Mouse (Mus musculus): ENCODE measurements around the gene Smco3. TPM values are rescaled to one million over a fixed set of nuclear protein-coding genes. Genes with fewer than 3 reads are reported as not detected.

Gene Smco3
- polyA plus RNA-seq, 1 experiment from 2014 or later: 0.24 TPM

DNA sequence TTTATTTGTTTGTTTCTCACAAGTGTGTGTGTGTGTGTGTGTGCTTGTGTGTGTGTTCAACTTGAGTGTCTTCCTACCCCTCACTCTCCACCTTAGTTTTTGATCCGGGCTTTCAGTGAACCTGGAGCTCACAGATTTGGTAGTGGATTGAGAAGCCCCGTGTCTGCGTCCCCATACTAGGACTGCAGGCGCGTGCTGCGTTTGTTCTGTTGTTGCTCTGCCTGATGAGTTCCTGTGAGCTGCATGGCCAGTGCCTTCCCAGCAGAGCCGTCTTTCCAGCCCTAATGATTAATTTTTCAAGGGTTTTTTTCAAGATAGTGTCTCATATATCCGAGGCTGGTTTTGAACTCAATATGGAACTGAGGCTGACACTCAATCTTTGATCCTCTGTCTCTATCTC, 23.2 kb upstream of the Smco3 start:
- TF ChIP-seq CTCF (IDR thresholded peaks at IDR 0.05): no peak
- ChIA-PET CTCF (interaction anchor here (4.3 kb wide), 1 partner anchor 111 kb away, joined by 35 read pairs; no protein-coding TSS in a partner anchor), POLR2A (no interaction called here)
- in situ Hi-C loops (cut with MboI; ENCODE audit: low pct_unique_long_range_greater_than_20kb): loop anchor here (10.0 kb wide), 1 partner anchor 316 kb away; the partner anchor contains the start of gene Rerg
- H3K27me3 ChIP-seq: no peaks in the 10 kb centered on the region
- DNase-seq (ENCODE audit: low read depth, low spot score) (no peak), ATAC-seq (no peak)

DNA sequence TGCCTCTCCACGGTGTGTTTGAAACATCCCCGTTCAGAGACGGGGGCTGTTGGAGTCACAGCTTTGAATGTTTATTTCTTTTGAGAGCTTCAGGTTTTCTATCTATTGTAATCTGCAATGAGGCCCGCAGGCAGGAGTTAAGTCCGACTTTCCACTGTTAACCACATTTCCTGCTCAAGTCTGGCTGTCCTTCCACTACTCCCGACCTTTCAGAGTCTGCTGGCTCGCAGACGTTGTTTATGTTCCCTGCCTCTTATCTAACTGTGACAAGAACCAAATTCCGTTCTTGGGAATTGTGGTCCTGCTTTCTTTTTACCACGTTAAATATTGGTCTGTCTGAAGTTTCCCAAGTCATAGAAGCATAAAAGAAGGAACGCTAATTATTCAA, 22.6 kb upstream of the Smco3 start:
- no peak for DNase-seq (ENCODE audit: low read depth, low spot score)
- TF ChIP-seq CTCF (IDR thresholded peaks at IDR 0.05): no peak
- CTCF ChIA-PET: no interaction called here
- H3K27me3 ChIP-seq: no peaks in the 10 kb centered on the region
- POLR2A ChIA-PET: no interaction called here
- ATAC-seq: no peak
- in situ Hi-C loops (cut with MboI; ENCODE audit: low pct_unique_long_range_greater_than_20kb): loop anchor here (10.0 kb wide), 1 partner anchor 317 kb away; the partner anchor contains the start of gene Rerg

DNA sequence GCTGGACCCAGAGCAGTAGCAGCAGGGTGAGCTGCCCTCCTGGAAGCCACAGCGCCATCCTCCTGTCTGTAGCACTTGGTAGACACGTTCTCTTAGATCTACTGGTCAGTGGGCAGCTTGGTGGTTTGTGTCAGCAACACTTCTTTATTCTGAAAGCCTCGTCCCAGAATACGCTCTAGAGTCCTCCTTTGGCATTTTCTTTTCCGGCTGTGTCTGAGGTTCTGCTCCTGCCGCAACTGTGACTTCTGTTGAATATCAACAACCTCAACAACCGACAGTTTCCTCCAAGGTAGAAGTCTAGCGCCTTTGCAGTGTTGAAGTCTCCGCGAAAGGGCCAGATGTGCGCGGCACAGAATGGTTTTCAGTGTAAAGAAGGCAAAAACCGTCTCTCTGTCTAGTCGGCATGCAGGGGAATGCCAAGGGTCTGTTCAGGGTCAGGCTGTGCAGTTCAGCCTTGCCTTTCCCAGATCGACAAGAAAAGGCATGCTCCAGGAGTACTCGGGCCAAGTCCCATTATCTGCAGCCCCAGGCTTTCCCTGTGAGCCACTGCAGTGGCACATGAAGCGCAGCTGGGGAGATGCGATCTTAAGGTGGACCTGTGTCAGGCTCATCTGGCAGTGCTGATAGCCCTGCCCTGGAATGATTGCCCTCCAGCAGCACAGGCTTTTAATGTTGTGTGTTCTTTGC, 22.1 kb upstream of the Smco3 start, which contains the start of gene Art4:
Gene Art4 (minus strand): TSS at position 548 of the 687 bp plus-strand sequence.
- in situ Hi-C loops (cut with MboI; ENCODE audit: low pct_unique_long_range_greater_than_20kb): loop anchor here (10.0 kb wide), 1 partner anchor 317 kb away; the partner anchor contains the start of gene Rerg
- CTCF ChIA-PET: interaction anchor here (1.2 to 1.7 kb wide), 3 partner anchors 8 to 102 kb away, joined by 3 to 5 read pairs (median 3); no protein-coding TSS in a partner anchor
- POLR2A ChIA-PET: interaction anchor here (0.5 kb wide), 1 partner anchor 190 kb away, joined by 5 read pairs; no protein-coding TSS in a partner anchor
- DNase-seq (ENCODE audit: low read depth, low spot score): no peak
- H3K27me3 ChIP-seq: no peaks in the 10 kb centered on the region
- ATAC-seq: no peak
- no peak for TF ChIP-seq CTCF (IDR thresholded peaks at IDR 0.05)

DNA sequence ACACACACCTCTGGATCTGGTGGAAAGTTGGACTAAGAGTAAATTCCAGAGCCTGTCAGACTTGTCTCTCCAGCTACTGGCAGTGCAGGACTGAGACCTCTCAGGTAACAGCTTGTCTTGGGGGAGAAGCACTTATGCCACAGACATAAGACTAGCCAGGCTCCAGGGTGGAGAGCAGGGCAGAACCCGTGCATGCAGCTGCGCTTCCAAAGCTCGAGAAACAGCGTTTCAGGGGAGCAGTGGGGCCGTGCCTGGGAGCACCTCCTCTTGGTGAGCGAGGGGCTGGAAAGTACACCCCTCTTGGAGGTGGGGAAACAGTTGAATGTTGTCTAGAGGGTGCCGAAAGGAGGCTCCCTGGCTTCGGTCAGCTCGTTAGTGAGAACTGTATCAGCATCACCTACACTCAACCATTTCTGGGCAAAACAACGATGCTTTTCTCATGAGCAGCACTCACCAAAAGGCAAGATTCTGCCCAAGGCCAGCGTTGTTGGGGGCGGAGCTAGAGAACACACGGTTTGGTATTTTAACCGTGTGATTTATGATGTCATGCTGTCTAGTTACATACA, 20.9 kb upstream of the Smco3 start:
- ATAC-seq (no peak), DNase-seq (ENCODE audit: low read depth, low spot score) (no peak)
- ChIA-PET CTCF (interaction anchor here (0.8 to 1.7 kb wide), 6 partner anchors 10 to 124 kb away, joined by 3 to 5 read pairs (median 4); no protein-coding TSS in a partner anchor), POLR2A (interaction anchor here (0.6 kb wide), 1 partner anchor 111 kb away, joined by 3 read pairs; no protein-coding TSS in a partner anchor)
- no peak for TF ChIP-seq CTCF (IDR thresholded peaks at IDR 0.05)
- no peaks in the 10 kb centered on the region for H3K27me3 ChIP-seq
- in situ Hi-C loops (cut with MboI; ENCODE audit: low pct_unique_long_range_greater_than_20kb): loop anchor here (10.0 kb wide), 1 partner anchor 319 kb away; the partner anchor contains the start of gene Rerg

DNA sequence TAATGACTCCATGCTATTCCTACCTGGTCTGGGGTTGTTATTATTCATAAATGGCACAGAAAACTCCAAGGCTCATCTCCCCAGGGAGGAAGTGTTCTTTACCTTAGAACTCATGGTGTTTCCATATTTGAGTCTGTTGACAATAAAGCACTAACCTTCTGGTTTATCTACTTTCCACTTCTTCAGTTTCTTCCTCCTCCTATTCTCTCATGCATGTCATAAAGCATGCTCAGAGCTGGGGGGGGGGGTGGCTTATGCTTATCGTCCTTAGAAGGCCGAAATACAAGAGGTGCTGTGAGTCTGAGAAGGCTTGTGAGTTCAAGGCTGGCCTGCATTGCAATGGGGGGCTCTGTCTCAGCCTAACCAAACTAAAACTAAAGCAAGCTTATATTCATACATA, 19.9 kb upstream of the Smco3 start:
- in situ Hi-C loops (cut with MboI; ENCODE audit: low pct_unique_long_range_greater_than_20kb): loop anchor here (10.0 kb wide), 1 partner anchor 320 kb away; the partner anchor contains the start of gene Rerg
- H3K27me3 ChIP-seq: no peaks in the 10 kb centered on the region
- no peak for TF ChIP-seq CTCF (IDR thresholded peaks at IDR 0.05)
- DNase-seq (ENCODE audit: low read depth, low spot score): no peak
- ChIA-PET POLR2A (no interaction called here), CTCF (interaction anchor here (0.8 to 1.5 kb wide), 6 partner anchors 8 to 125 kb away, joined by 3 to 5 read pairs (median 4); no protein-coding TSS in a partner anchor)
- no peak for ATAC-seq

DNA sequence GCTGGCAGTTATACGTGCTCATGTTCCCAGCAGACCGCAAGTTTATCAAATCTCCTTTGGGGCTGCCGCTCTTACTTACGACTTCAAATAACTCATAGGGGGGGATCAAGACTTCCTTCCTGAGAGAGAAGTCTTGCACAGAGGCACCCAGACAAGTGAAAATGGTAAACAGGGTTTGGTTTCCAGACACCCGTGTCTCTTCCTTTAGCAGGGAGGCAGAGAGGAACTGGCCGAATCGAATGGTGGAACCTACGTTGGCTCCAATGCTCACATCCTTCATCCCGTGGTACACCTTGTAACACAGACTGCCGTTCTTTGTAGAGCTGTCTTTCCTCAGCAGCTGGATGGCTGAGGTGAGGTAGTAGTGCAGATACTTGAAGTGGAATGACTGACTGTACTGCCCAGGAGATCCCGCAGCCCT, 19.1 kb upstream of the Smco3 start:
- TF ChIP-seq CTCF (IDR thresholded peaks at IDR 0.05): no peak
- ATAC-seq (no peak), DNase-seq (ENCODE audit: low read depth, low spot score) (no peak)
- no peaks in the 10 kb centered on the region for H3K27me3 ChIP-seq
- CTCF ChIA-PET: interaction anchor here (1.0 to 1.3 kb wide), 2 partner anchors 9 to 116 kb away, joined by 3 read pairs; no protein-coding TSS in a partner anchor
- POLR2A ChIA-PET: no interaction called here
- in situ Hi-C loops (cut with MboI; ENCODE audit: low pct_unique_long_range_greater_than_20kb): loop anchor here (10.0 kb wide), 1 partner anchor 320 kb away; the partner anchor contains the start of gene Rerg

DNA sequence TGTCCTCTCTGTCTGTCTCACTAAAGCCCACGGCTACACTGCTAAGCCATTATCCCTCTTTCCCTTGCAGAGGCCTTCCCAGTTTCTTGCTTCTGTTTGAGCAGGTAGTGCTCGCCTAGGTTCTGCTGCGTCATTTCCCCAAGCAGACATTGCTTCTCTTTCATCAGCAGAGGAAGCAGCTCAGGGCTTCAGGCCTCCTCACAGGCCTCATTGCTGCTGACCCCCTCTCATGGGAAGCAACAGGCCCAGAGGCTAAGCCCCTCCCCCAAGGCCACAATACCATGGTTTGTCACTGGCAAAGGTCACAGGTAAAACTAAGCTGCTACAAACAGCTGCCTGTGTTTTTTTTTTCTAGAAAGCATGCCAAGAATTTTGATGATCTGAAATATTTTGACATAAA, 17.5 kb upstream of the Smco3 start:
- ATAC-seq (no peak), DNase-seq (ENCODE audit: low read depth, low spot score) (no peak)
- CTCF ChIA-PET: interaction anchor here (0.7 to 1.4 kb wide), 4 partner anchors 11 to 128 kb away, joined by 3 to 8 read pairs (median 4); no protein-coding TSS in a partner anchor
- POLR2A ChIA-PET: interaction anchor here (0.7 to 1.0 kb wide), 2 partner anchors 48 to 49 kb away, joined by 4 read pairs; partner anchors contain the start of gene Hist4h4
- in situ Hi-C loops (cut with MboI; ENCODE audit: low pct_unique_long_range_greater_than_20kb): loop anchor here (10.0 kb wide), 1 partner anchor 322 kb away; the partner anchor contains the start of gene Rerg
- TF ChIP-seq CTCF (IDR thresholded peaks at IDR 0.05): no peak
- no peaks in the 10 kb centered on the region for H3K27me3 ChIP-seq

DNA sequence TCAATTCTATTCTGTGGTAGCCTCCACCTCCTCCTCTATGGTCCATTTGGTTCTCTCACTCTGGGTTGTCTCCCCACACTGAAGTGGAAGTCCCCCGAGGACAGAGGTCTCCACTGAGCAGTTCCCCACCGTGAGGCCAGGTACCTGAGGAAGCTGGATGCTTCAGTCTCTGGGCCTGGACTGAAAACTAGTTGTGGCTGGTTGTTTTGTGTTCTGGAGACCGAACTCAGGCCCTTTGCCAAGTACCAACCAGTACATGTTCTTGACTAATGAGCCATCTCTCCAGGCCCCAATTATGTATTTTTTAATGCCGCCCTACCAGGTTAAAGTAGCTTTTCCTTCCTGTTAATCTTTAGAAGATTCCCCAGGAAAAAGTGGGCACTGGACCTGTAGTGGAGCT, 17.1 kb upstream of the Smco3 start:
- no peak for TF ChIP-seq CTCF (IDR thresholded peaks at IDR 0.05)
- DNase-seq (ENCODE audit: low read depth, low spot score) (no peak), ATAC-seq (no peak)
- ChIA-PET CTCF (interaction anchor here (1.4 kb wide), 2 partner anchors 10 to 128 kb away, joined by 4 to 8 read pairs; no protein-coding TSS in a partner anchor), POLR2A (no interaction called here)
- H3K27me3 ChIP-seq: no peaks in the 10 kb centered on the region
- in situ Hi-C loops (cut with MboI; ENCODE audit: low pct_unique_long_range_greater_than_20kb): loop anchor here (10.0 kb wide), 1 partner anchor 322 kb away; the partner anchor contains the start of gene Rerg

DNA sequence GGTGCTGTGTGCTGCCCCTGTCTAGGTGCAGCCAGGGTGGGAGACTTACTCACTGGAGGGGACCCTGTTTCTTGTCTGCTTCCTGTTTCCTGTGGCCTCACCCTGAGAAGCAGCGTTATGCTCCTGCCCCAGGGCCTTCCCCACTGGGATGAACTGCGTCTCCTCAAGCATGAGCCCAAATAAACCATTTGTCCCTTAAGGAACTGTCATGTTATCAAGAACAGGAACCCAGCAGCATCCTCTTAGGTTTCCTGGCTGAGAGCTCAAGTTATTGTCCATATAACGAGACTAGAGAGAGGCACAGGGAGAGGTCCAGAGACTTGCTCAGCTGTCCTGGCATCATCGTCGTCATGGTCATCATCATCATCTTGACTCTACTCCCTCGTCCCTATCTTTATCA, 15.0 kb upstream of the Smco3 start:
- no peak for ATAC-seq
- in situ Hi-C loops (cut with MboI; ENCODE audit: low pct_unique_long_range_greater_than_20kb): loop anchor here (10.0 kb wide), 1 partner anchor 325 kb away; the partner anchor contains the start of gene Rerg
- POLR2A ChIA-PET: no interaction called here

DNA sequence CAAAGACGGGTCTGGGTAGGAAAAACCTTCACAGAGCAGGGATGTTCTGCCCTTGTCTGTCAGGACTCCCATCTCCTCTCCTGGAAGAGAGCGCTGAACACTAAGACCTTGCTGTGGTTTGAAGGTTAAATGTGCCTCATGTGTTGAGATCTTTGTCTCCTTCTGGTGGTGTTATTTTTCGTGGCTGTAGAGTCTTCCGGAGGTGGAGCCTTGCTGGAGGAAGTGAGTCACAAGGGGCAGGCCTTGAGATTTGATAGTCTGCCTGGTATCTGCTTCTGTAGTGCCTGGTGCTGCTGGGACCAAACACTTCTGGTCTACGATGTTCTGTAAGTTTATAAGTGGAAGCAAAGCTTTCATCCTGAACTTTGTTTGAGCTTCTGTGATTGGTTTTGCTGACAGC, 13.7 kb upstream of the Smco3 start:
- no peaks in the 10 kb centered on the region for H3K27me3 ChIP-seq
- CTCF ChIA-PET: interaction anchor here (0.6 kb wide), 1 partner anchor 298 kb away, joined by 4 read pairs; no protein-coding TSS in a partner anchor
- DNase-seq (ENCODE audit: low read depth, low spot score) (no peak), ATAC-seq (no peak)
- in situ Hi-C loops (cut with MboI; ENCODE audit: low pct_unique_long_range_greater_than_20kb): no loop called here
- POLR2A ChIA-PET: no interaction called here
- no peak for TF ChIP-seq CTCF (IDR thresholded peaks at IDR 0.05)

More for the DNA sequence above, 15.0 kb upstream of the Smco3 start:
- no peaks in the 10 kb centered on the region for H3K27me3 ChIP-seq
- no peak for TF ChIP-seq CTCF (IDR thresholded peaks at IDR 0.05)
- no peak for DNase-seq (ENCODE audit: low read depth, low spot score)
- CTCF ChIA-PET: no interaction called here
